Mouse (Mus musculus) lung, embryonic 16.5 days (tissue): Measurements from ENCODE around the gene Rmi2. TPM values are rescaled to one million over a fixed set of nuclear protein-coding genes. Genes with fewer than 3 reads are reported as not detected.

ENCODE experiments used
- ATAC-seq: fragments of 200-750 bp; cut with Nextera tagmentation; 2 replicates; pipeline ENCODE4 v1.8.0; 2017; ENCODE audit warnings: low read depth, mild to moderate bottlenecking, moderate library complexity
- H3K27ac ChIP-seq: fragments of 300-500 bp; sonication (generic); 2 replicates; pipeline ENCODE4 v1.5.1; 2014; ENCODE audit warnings: mild to moderate bottlenecking, control low read depth, low read length
- H3K27me3 ChIP-seq: fragments of 300-500 bp; sonication (generic); 2 replicates; pipeline ENCODE4 v1.6.1; 2014; ENCODE audit warnings: low read depth, low read length, mixed read lengths; ENCODE audit not compliant: control insufficient read depth, insufficient read depth
- H3K36me3 ChIP-seq: fragments of 300-500 bp; sonication (generic); 2 replicates; pipeline ENCODE4 v1.6.1; 2014; ENCODE audit warnings: low read length; ENCODE audit not compliant: control insufficient read depth, insufficient read depth
- H3K4me1 ChIP-seq: fragments of 300-500 bp; sonication (generic); replicated peaks from 2 replicates; pipeline ENCODE4 v1.6.1; 2014; ENCODE audit warnings: low read length, mixed read lengths; ENCODE audit not compliant: control insufficient read depth, insufficient read depth
- H3K4me2 ChIP-seq: fragments of 300-500 bp; sonication (generic); 2 replicates; pipeline ENCODE4 v1.6.1; 2014; ENCODE audit warnings: low read depth, low read length, control low read depth
- H3K4me3 ChIP-seq: fragments of 300-500 bp; sonication (generic); 2 replicates; pipeline ENCODE4 v1.5.1; 2014; ENCODE audit warnings: mild to moderate bottlenecking, low read length, control low read depth
- H3K9ac ChIP-seq: fragments of 300-500 bp; sonication (generic); 2 replicates; pipeline ENCODE4 v1.6.1; 2014; ENCODE audit warnings: low read length, control low read depth
- H3K9me3 ChIP-seq: fragments of 300-500 bp; sonication (generic); 2 replicates; pipeline ENCODE4 v1.6.1; 2016; ENCODE audit warnings: low read length; ENCODE audit not compliant: control insufficient read depth
- WGBS: fragments of 180-500 bp; shearing (Covaris S2); extraction: QIAGEN DNeasy Blood & Tissue Kit; methylation state at CpG from one replicate; pipeline ENCODE4 v1.1.7; 2014; 5-methylcytosine and 5-hydroxymethylcytosine counted together
- polyA plus RNA-seq: library from polyadenylated mRNA; unstranded; fragments of >200 nt; fragmentation: Nextera tagmentation; extraction: Ambion mirVana; gene quantifications from 2 replicates; pipeline ENCODE4 v1.2.1, GENCODE M21; 2015

Rmi2 gene
- polyA plus RNA-seq, 1 experiment from 2014 or later, result 3.1 TPM

- Histone ChIP-seq H3K27ac (no peak overlapping the region), H3K9me3 (no peaks in the 10 kb centered on the region), H3K4me1 (peaks cover 5% of the 10 kb centered on the region; the same call in 1 of the 2 replicates), H3K4me2 (no peak overlapping the region), H3K9ac (no peak overlapping the region), H3K27me3 (no peaks in the 10 kb centered on the region), H3K36me3 (no peaks in the 10 kb centered on the region), H3K4me3 (no peak overlapping the region)
- ATAC-seq, result no peak
- 60% methylated on average over 4 of the region's 4 CpGs for WGBS
Observed at GRCm38 (mm10) chr16:10939932-10940331, 105.1 kb downstream of the Rmi2 start.

- no peaks in the 10 kb centered on the region for H3K9me3 ChIP-seq
- no peak for ATAC-seq
- no peaks in the 10 kb centered on the region for H3K27me3 ChIP-seq
- 72% methylated on average over 2 of the region's 2 CpGs for WGBS
- H3K4me3 ChIP-seq, result no peak overlapping the region
- H3K4me1 ChIP-seq, result peaks cover 5% of the 10 kb centered on the region; the same call in 1 of the 2 replicates
- no peak overlapping the region for H3K9ac ChIP-seq
- no peak overlapping the region for H3K27ac ChIP-seq
- H3K36me3 ChIP-seq, result no peaks in the 10 kb centered on the region
- H3K4me2 ChIP-seq, result no peak overlapping the region
Observed at GRCm38 (mm10) chr16:10940661-10941060, 105.8 kb downstream of the Rmi2 start.

Other genes starting within 250 kb of the Rmi2 start
- gene Socs1, start 49.5 kb upstream of the Rmi2 start, polyA plus RNA-seq, result 6.8 and 8.7 TPM in 2 replicates
- not detected in 2 replicates for gene Tnp2, start 46.4 kb upstream of the Rmi2 start, polyA plus RNA-seq
- gene Prm3, start 44.1 kb upstream of the Rmi2 start, polyA plus RNA-seq, result not detected in 2 replicates
- not detected in 2 replicates for gene Prm2, start 38.9 kb upstream of the Rmi2 start, polyA plus RNA-seq
- not detected in 2 replicates for gene Prm1, start 29.2 kb upstream of the Rmi2 start, polyA plus RNA-seq
- not detected in 2 replicates for gene Gm11172, start 22.1 kb upstream of the Rmi2 start, polyA plus RNA-seq
- gene Snn, start 225.9 kb downstream of the Rmi2 start, polyA plus RNA-seq, result 42.9 and 46.1 TPM in 2 replicates
- gene Litaf, start 231.1 kb downstream of the Rmi2 start, polyA plus RNA-seq, result 110 and 111 TPM in 2 replicates